Mouse (Mus musculus): Measurements from ENCODE around the gene Nhsl2. TPM values are rescaled to one million over a fixed set of nuclear protein-coding genes. Genes with fewer than 3 reads are reported as not detected.
"Not testable (repeated sequence)": the region's sequence is repeated elsewhere in the genome, so short reads cannot be mapped to it uniquely, and the experiment has no call there.

The Nhsl2 gene
- polyA plus RNA-seq, 1 experiment from 2014 or later = 10.1 TPM

DNA sequence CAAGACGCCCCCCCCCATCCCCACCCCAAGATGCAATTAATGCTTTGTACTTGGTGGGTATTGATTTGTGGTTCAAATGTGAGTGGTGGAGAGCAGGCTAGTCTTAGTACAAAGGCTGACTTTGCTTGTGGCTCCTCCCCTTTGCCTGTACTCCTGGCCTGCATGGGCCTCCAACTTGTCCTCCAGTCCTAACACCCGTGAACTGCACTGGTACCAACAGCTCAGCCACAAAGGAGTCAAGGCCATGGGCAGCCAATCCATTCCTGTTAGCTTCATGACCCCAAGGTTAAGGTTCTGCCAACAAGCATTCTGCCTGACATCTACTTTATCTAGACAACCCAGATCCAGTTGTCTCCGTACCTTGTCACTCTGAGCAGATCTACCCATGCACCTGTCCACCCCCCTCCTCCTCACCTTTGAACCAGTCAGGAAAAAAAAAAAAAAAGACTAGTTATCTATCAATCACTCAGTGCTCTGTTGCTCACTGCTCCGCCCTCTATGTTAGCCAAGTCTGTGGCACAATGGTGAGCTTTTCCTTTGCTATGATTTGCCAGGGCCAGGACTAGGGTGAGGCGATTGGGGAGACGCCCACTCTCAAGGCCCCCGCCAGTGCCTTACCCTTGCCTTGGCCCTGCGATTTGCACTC is 236.7 kb downstream of the Nhsl2 start:
- Histone ChIP-seq H3K27me3 (ENCODE audit: control insufficient read depth, insufficient read depth, low read length) (peaks cover 6% of the 10 kb centered on the region; the same call in 1 of the 2 replicates), H3K36me3 (ENCODE audit: control insufficient read depth, insufficient read depth, low read length) (no peaks in the 10 kb centered on the region), H3K9ac (ENCODE audit: low read length) (no peak overlapping the region), H3K27ac (ENCODE audit: low read depth, low read length) (no peak overlapping the region), H3K9me3 (ENCODE audit: control insufficient read depth, low read length) (no peaks in the 10 kb centered on the region), H3K4me1 (ENCODE audit: control insufficient read depth, insufficient read depth, low read length) (peaks cover 13% of the 10 kb centered on the region), H3K4me3 (ENCODE audit: low read depth, low read length) (no peak overlapping the region), H3K4me2 (no peak overlapping the region)
- WGBS = 87% methylated on average over 8 of the region's 8 CpGs
- no peak for ATAC-seq (ENCODE audit: low FRiP score)
- DNase-seq (ENCODE audit: low spot score, missing footprints) = no peak

DNA sequence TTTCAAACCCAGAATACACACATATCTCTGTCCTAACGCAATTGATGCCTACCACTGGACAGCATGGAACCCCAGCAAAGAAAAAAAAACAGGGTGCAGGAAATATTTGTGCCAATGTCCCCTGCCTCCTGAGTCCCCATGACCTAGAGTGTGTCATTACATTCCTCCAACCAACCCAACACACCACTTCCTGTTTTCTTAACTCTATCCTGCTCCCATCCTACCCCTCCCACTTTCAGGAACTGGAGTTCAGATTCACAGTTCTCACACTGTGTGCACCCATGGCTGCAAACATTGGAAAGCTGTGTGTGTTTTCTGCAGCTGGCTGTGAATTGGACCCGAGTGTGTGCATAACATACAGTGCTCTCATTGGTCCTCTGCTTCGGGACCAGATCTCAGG is 241.4 kb downstream of the Nhsl2 start:
- ATAC-seq (ENCODE audit: low FRiP score) (no peak), DNase-seq (ENCODE audit: low spot score, missing footprints) (no peak)
- H3K9me3 ChIP-seq (ENCODE audit: control insufficient read depth, low read length) = no peaks in the 10 kb centered on the region
- H3K27me3 ChIP-seq (ENCODE audit: control insufficient read depth, insufficient read depth, low read length) = peaks cover 5% of the 10 kb centered on the region; the same call in 1 of the 2 replicates
- no peaks in the 10 kb centered on the region for H3K4me1 ChIP-seq (ENCODE audit: control insufficient read depth, insufficient read depth, low read length)
- H3K4me2 ChIP-seq = no peak overlapping the region
- no peaks in the 10 kb centered on the region for H3K36me3 ChIP-seq (ENCODE audit: control insufficient read depth, insufficient read depth, low read length)
- no peak overlapping the region for H3K9ac ChIP-seq (ENCODE audit: low read length)
- 83% methylated on average over 3 of the region's 3 CpGs for WGBS
- no peak overlapping the region for H3K27ac ChIP-seq (ENCODE audit: low read depth, low read length)
- no peak overlapping the region for H3K4me3 ChIP-seq (ENCODE audit: low read depth, low read length)

DNA sequence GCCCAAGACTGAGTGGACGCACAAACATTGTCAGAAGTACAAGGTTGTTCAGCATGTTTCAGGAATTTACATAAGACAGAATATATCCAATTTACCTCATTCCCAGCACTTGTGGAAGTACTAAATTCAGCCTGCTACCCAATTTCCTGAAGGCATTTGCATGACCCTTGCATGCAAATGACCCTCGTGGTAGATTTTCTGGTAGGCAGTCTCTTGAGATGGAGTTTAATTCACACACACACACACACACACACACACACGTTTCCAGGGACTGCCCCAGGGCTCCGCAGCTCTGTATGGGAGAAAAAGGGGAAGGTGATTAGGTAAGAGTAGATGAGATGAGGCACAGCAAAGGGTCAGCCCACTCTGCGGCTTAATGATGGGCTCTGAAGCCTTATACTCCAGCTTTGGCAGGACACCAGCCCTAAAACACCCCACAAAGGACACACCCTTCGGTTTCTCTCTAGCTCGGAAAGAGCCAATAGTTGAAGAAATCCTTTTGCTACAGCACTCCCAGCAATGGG is 245.3 kb downstream of the Nhsl2 start:
- no peak for ATAC-seq (ENCODE audit: low FRiP score)
- no peaks in the 10 kb centered on the region for H3K9me3 ChIP-seq (ENCODE audit: control insufficient read depth, low read length)
- H3K4me3 ChIP-seq (ENCODE audit: low read depth, low read length) = no peak overlapping the region
- H3K27me3 ChIP-seq (ENCODE audit: control insufficient read depth, insufficient read depth, low read length) = peaks cover 3% of the 10 kb centered on the region; the same call in 1 of the 2 replicates
- DNase-seq (ENCODE audit: low spot score, missing footprints) = no peak
- no peak overlapping the region for H3K27ac ChIP-seq (ENCODE audit: low read depth, low read length)
- H3K4me2 ChIP-seq = no peak overlapping the region
- no peak overlapping the region for H3K9ac ChIP-seq (ENCODE audit: low read length)
- no peaks in the 10 kb centered on the region for H3K4me1 ChIP-seq (ENCODE audit: control insufficient read depth, insufficient read depth, low read length)
- 78% methylated on average over 7 of the region's 7 CpGs for WGBS
- H3K36me3 ChIP-seq (ENCODE audit: control insufficient read depth, insufficient read depth, low read length) = no peaks in the 10 kb centered on the region

DNA sequence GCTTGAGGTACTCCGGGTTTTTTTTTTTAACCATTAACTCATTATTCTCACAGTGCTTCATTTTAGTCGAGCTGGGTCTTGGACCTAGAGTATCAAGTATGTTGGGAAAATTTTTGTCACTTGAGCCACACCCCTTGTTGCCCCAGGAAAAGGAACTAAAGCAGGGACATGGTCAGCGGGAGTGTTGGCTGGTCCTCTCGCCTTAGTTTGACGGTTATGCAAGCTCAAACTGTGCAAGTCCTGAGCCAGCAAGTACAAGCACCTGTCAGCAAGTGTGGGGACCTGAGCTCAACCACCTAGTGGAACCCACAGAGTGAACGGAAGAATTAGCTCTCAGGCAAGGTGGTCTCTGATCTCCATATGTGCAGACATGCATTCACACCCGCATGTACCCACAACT is 252.7 kb downstream of the Nhsl2 start:
- Histone ChIP-seq H3K27me3 (ENCODE audit: control insufficient read depth, insufficient read depth, low read length) (no peaks in the 10 kb centered on the region), H3K9me3 (ENCODE audit: control insufficient read depth, low read length) (no peaks in the 10 kb centered on the region), H3K4me3 (ENCODE audit: low read depth, low read length) (no peak overlapping the region), H3K4me2 (no peak overlapping the region), H3K27ac (ENCODE audit: low read depth, low read length) (no peak overlapping the region), H3K36me3 (ENCODE audit: control insufficient read depth, insufficient read depth, low read length) (no peaks in the 10 kb centered on the region), H3K4me1 (ENCODE audit: control insufficient read depth, insufficient read depth, low read length) (no peaks in the 10 kb centered on the region), H3K9ac (ENCODE audit: low read length) (no peak overlapping the region)
- no peak for ATAC-seq (ENCODE audit: low FRiP score)
- no peak for DNase-seq (ENCODE audit: low spot score, missing footprints)
- 62% methylated on average over 7 of the region's 7 CpGs for whole genome bisulfite sequencing

DNA sequence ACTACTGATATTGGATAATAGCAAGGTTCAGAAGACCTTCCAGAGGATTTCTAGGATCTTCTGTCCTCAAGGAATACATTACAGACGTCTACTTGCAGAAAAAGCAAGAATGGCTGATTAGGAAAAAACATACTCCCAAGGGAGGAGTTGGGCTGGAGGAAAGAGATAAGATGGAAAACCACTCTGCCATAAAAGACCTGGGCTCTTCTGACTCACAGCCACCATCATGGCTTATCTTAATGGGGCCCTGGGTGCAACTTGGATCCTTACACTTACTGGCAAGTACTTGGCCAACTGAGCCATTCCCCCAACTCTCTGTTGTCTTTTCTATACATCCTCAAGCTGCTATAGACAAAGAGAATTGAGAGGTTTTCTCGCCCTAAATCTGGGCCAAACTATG is 254.6 kb downstream of the Nhsl2 start:
- H3K4me2 ChIP-seq; H3K36me3 ChIP-seq (ENCODE audit: control insufficient read depth, insufficient read depth, low read length); ATAC-seq (ENCODE audit: low FRiP score); H3K9ac ChIP-seq (ENCODE audit: low read length); H3K9me3 ChIP-seq (ENCODE audit: control insufficient read depth, low read length); H3K27me3 ChIP-seq (ENCODE audit: control insufficient read depth, insufficient read depth, low read length); H3K27ac ChIP-seq (ENCODE audit: low read depth, low read length); DNase-seq (ENCODE audit: low spot score, missing footprints); H3K4me3 ChIP-seq (ENCODE audit: low read depth, low read length); H3K4me1 ChIP-seq (ENCODE audit: control insufficient read depth, insufficient read depth, low read length): not testable (repeated sequence)
- WGBS = 64% methylated on average over 2 of the region's 2 CpGs

DNA sequence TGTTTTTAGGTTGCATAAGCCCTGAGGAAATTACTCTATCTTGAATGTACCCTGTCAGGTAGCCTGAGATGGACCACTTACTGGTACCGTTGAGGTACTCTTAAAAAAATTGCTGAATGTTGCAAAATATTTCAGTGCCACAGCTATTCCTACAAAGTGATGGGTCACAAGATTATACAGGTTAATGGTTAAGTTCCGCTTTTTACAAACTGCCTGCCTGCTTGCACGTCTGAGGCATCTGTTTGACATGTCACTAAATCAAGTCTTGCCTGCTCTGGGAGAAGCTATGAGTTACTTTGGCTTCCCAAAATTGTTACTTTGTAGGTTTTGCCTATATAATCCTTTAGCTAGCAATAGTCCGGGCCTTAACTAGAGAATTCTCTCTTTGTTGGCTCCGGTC is 260.2 kb downstream of the Nhsl2 start:
- not testable (repeated sequence) for H3K4me1 ChIP-seq (ENCODE audit: control insufficient read depth, insufficient read depth, low read length); H3K9ac ChIP-seq (ENCODE audit: low read length); H3K4me3 ChIP-seq (ENCODE audit: low read depth, low read length); H3K4me2 ChIP-seq; H3K27ac ChIP-seq (ENCODE audit: low read depth, low read length); H3K36me3 ChIP-seq (ENCODE audit: control insufficient read depth, insufficient read depth, low read length); ATAC-seq (ENCODE audit: low FRiP score); H3K27me3 ChIP-seq (ENCODE audit: control insufficient read depth, insufficient read depth, low read length); DNase-seq (ENCODE audit: low spot score, missing footprints); H3K9me3 ChIP-seq (ENCODE audit: control insufficient read depth, low read length)
- 82% methylated on average over 5 of the region's 5 CpGs for WGBS

DNA sequence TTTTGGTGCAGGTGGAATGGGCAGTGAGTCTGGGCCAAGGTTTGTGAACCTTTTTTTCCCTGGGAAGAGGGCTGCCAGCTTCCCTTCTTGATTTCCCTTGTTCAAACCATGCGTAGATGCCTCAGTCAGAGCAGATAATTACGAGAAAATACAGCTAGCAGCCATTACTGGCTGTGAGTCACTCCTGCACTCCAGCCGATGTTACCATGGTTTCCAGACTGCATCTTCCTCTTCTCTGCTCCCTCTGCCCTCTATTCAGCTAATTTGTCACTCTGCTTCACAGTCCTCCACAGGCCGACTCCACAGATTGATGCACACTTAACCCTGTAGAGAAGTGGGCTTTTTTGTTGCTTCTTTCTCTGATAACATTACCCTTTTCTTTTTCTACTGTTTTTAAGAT is 266.5 kb downstream of the Nhsl2 start:
- H3K4me1 ChIP-seq (ENCODE audit: control insufficient read depth, insufficient read depth, low read length) = no peaks in the 10 kb centered on the region
- H3K4me3 ChIP-seq (ENCODE audit: low read depth, low read length) = no peak overlapping the region
- H3K9me3 ChIP-seq (ENCODE audit: control insufficient read depth, low read length) = no peaks in the 10 kb centered on the region
- no peak overlapping the region for H3K4me2 ChIP-seq
- WGBS = 38% methylated on average over 4 of the region's 4 CpGs
- ATAC-seq (ENCODE audit: low FRiP score) = no peak
- H3K36me3 ChIP-seq (ENCODE audit: control insufficient read depth, insufficient read depth, low read length) = no peaks in the 10 kb centered on the region
- peaks cover 7% of the 10 kb centered on the region for H3K27me3 ChIP-seq (ENCODE audit: control insufficient read depth, insufficient read depth, low read length)
- H3K9ac ChIP-seq (ENCODE audit: low read length) = no peak overlapping the region
- DNase-seq (ENCODE audit: low spot score, missing footprints) = no peak
- no peak overlapping the region for H3K27ac ChIP-seq (ENCODE audit: low read depth, low read length)

DNA sequence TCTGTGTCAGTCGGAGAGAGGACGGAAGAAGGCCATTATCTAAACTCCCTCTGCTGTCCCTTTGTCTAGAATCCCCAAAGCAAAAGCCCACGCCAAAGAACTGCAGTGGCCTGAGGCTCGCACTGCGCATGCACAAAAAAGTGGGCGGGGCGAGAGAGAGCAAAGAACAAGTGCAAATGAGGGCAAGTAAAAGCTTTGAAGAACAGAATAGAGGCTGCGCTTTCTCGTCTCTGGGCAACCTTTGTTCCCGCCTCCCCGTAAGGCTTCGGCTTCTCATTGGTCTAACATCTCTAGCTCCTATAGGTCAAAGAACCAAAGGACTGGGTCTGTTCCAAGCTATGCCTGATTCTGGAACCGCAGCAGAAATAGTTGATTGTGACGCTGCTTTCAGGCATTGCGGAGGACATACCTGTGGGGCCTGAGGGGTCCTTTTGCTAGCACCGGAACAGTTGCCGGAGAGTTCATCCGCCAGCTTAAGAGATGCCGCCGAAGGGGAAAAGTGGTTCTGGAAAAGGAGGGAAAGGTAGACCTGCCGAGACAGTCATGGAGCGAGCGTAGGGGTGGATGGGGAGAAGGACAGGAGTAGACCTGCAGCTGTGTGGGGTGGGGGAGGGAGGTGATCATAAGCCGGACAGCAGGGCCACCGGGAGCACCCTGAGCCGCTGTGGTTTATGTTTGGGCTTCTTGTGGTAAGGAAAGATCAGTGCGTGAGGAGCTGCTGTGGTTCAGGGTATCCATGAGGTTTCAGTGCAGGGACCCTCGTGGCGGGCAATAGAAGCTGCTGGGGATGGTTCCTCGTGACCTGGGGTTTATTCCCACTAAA is 270.1 kb downstream of the Nhsl2 start, which contains the start of gene Pin4:
TSS of gene Pin4 (plus strand) at position 406 of the 823 bp plus-strand sequence.
- H3K36me3 ChIP-seq (ENCODE audit: control insufficient read depth, insufficient read depth, low read length) = 0 out of 2 replicates have a peak, but pooled peaks cover under 1% of the 10 kb centered on the region
- H3K27me3 ChIP-seq (ENCODE audit: control insufficient read depth, insufficient read depth, low read length) = no peaks in the 10 kb centered on the region; the same call in none of the 2 replicates
- peak within 1 kb of the TSS; percentile 59 for H3K9ac ChIP-seq (ENCODE audit: low read length)
- peak; percentile 99 for DNase-seq (ENCODE audit: low spot score, missing footprints)
- H3K4me3 ChIP-seq (ENCODE audit: low read depth, low read length) = peak within 1 kb of the TSS; percentile 42
- H3K27ac ChIP-seq (ENCODE audit: low read depth, low read length) = peak within 1 kb of the TSS; percentile 25; the same call in 1 of the 2 replicates
- H3K4me1 ChIP-seq (ENCODE audit: control insufficient read depth, insufficient read depth, low read length) = no peaks in the 10 kb centered on the region
- WGBS = 13% methylated on average over 30 of the region's 30 CpGs
- ATAC-seq (ENCODE audit: low FRiP score) = peak; percentile 99
- peak within 1 kb of the TSS; percentile 55 for H3K4me2 ChIP-seq
- no peaks in the 10 kb centered on the region for H3K9me3 ChIP-seq (ENCODE audit: control insufficient read depth, low read length)

DNA sequence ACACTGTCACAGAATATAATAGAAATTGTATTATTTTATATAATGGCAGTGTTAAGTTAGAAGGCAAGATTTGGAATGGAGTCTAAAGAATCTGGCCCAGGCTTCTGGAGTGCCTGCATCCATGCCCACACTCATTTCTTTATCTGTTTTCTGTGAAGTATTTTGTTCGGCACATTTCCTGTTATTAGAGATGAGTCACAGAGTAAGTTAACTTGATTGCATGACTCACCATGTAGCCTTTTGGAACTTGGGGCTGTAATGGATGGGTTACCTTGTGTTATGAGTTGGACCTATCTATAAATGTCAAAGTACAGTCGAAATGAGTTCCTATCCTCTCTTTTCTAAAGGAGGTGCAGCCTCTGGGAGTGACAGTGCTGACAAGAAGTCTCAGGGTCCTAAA is 272.1 kb downstream of the Nhsl2 start:
- H3K4me2 ChIP-seq = no peak overlapping the region
- H3K4me3 ChIP-seq (ENCODE audit: low read depth, low read length) = no peak overlapping the region
- H3K27ac ChIP-seq (ENCODE audit: low read depth, low read length) = no peak overlapping the region
- no peak for ATAC-seq (ENCODE audit: low FRiP score)
- no peaks in the 10 kb centered on the region; the same call in 1 of the 2 replicates for H3K27me3 ChIP-seq (ENCODE audit: control insufficient read depth, insufficient read depth, low read length)
- H3K9me3 ChIP-seq (ENCODE audit: control insufficient read depth, low read length) = no peaks in the 10 kb centered on the region
- WGBS = 89% methylated on average over 2 of the region's 2 CpGs
- H3K9ac ChIP-seq (ENCODE audit: low read length) = no peak overlapping the region
- H3K4me1 ChIP-seq (ENCODE audit: control insufficient read depth, insufficient read depth, low read length) = no peaks in the 10 kb centered on the region
- peaks cover 5% of the 10 kb centered on the region; the same call in 1 of the 2 replicates for H3K36me3 ChIP-seq (ENCODE audit: control insufficient read depth, insufficient read depth, low read length)
- DNase-seq (ENCODE audit: low spot score, missing footprints) = no peak

Data from midbrain, embryonic 11.5 days (tissue).